Mouse (Mus musculus): Measurements from ENCODE around the gene Sirt3. TPM values are rescaled to one million over a fixed set of nuclear protein-coding genes. Genes with fewer than 3 reads are reported as not detected.

The Sirt3 gene
- polyA plus RNA-seq, 1 experiment: 20.4 TPM

GRCm38 (mm10) chr7:140877364-140877763, 4.7 kb downstream of the Sirt3 start:
- Histone ChIP-seq H3K4me1 (ENCODE audit: control insufficient read depth, insufficient read depth, insufficient read length, low read length) (no peaks in the 10 kb centered on the region; the same call in 1 of the 2 replicates), H3K27me3 (ENCODE audit: control insufficient read depth, insufficient read depth, low read length) (no peaks in the 10 kb centered on the region), H3K4me3 (ENCODE audit: low read depth, low read length) (no peak overlapping the region), H3K27ac (ENCODE audit: insufficient read depth, low read depth, low read length) (no peak overlapping the region), H3K36me3 (ENCODE audit: control insufficient read depth, insufficient read depth, low read length) (peaks cover 20% of the 10 kb centered on the region)
- 83% methylated on average over 6 of the region's 6 CpGs for WGBS
- no peak for TF ChIP-seq CTCF (IDR thresholded peaks at IDR 0.05; ENCODE audit: extremely low read depth, insufficient read length, insufficient replicate concordance, low read depth, low read length)
- TF ChIP-seq POLR2A (IDR thresholded peaks at IDR 0.05; ENCODE audit: low read depth, low read length): no peak

GRCm38 (mm10) chr7:140874224-140874623, 7.9 kb downstream of the Sirt3 start:
- no peaks in the 10 kb centered on the region; the same call in 1 of the 2 replicates for H3K4me1 ChIP-seq (ENCODE audit: control insufficient read depth, insufficient read depth, insufficient read length, low read length)
- peaks cover 30% of the 10 kb centered on the region for H3K36me3 ChIP-seq (ENCODE audit: control insufficient read depth, insufficient read depth, low read length)
- no peak overlapping the region for H3K27ac ChIP-seq (ENCODE audit: insufficient read depth, low read depth, low read length)
- WGBS: 79% methylated on average over 4 of the region's 4 CpGs
- TF ChIP-seq POLR2A (IDR thresholded peaks at IDR 0.05; ENCODE audit: low read depth, low read length) (no peak), CTCF (IDR thresholded peaks at IDR 0.05; ENCODE audit: extremely low read depth, insufficient read length, insufficient replicate concordance, low read depth, low read length) (no peak)
- no peaks in the 10 kb centered on the region for H3K27me3 ChIP-seq (ENCODE audit: control insufficient read depth, insufficient read depth, low read length)
- H3K4me3 ChIP-seq (ENCODE audit: low read depth, low read length): no peak overlapping the region

GRCm38 (mm10) chr7:140864761-140865160, 17.3 kb downstream of the Sirt3 start:
- WGBS: 92% methylated on average over 12 of the region's 12 CpGs
- H3K4me1 ChIP-seq (ENCODE audit: control insufficient read depth, insufficient read depth, insufficient read length, low read length): no peaks in the 10 kb centered on the region
- H3K27me3 ChIP-seq (ENCODE audit: control insufficient read depth, insufficient read depth, low read length): no peaks in the 10 kb centered on the region
- no peak overlapping the region for H3K4me3 ChIP-seq (ENCODE audit: low read depth, low read length)
- TF ChIP-seq POLR2A (IDR thresholded peaks at IDR 0.05; ENCODE audit: low read depth, low read length) (no peak), CTCF (IDR thresholded peaks at IDR 0.05; ENCODE audit: extremely low read depth, insufficient read length, insufficient replicate concordance, low read depth, low read length) (no peak)
- no peak overlapping the region for H3K27ac ChIP-seq (ENCODE audit: insufficient read depth, low read depth, low read length)
- peaks cover 51% of the 10 kb centered on the region for H3K36me3 ChIP-seq (ENCODE audit: control insufficient read depth, insufficient read depth, low read length)

- no peak overlapping the region for H3K27ac ChIP-seq (ENCODE audit: insufficient read depth, low read depth, low read length)
- no peak overlapping the region for H3K4me3 ChIP-seq (ENCODE audit: low read depth, low read length)
- no peaks in the 10 kb centered on the region for H3K27me3 ChIP-seq (ENCODE audit: control insufficient read depth, insufficient read depth, low read length)
- H3K36me3 ChIP-seq (ENCODE audit: control insufficient read depth, insufficient read depth, low read length): peaks cover 53% of the 10 kb centered on the region
- TF ChIP-seq POLR2A (IDR thresholded peaks at IDR 0.05; ENCODE audit: low read depth, low read length) (no peak), CTCF (IDR thresholded peaks at IDR 0.05; ENCODE audit: extremely low read depth, insufficient read length, insufficient replicate concordance, low read depth, low read length) (no peak)
- WGBS: 87% methylated on average over 5 of the region's 5 CpGs
- H3K4me1 ChIP-seq (ENCODE audit: control insufficient read depth, insufficient read depth, insufficient read length, low read length): peaks cover 10% of the 10 kb centered on the region
These were observed 21.4 kb downstream of the Sirt3 start for GRCm38 (mm10) chr7:140860728-140861127.

GRCm38 (mm10) chr7:140859997-140860396, 22.1 kb downstream of the Sirt3 start:
- TF ChIP-seq CTCF (IDR thresholded peaks at IDR 0.05; ENCODE audit: extremely low read depth, insufficient read length, insufficient replicate concordance, low read depth, low read length) (no peak), POLR2A (IDR thresholded peaks at IDR 0.05; ENCODE audit: low read depth, low read length) (no peak)
- Histone ChIP-seq H3K4me1 (ENCODE audit: control insufficient read depth, insufficient read depth, insufficient read length, low read length) (peaks cover 13% of the 10 kb centered on the region), H3K36me3 (ENCODE audit: control insufficient read depth, insufficient read depth, low read length) (peaks cover 53% of the 10 kb centered on the region), H3K27ac (ENCODE audit: insufficient read depth, low read depth, low read length) (no peak overlapping the region), H3K27me3 (ENCODE audit: control insufficient read depth, insufficient read depth, low read length) (no peaks in the 10 kb centered on the region), H3K4me3 (ENCODE audit: low read depth, low read length) (no peak overlapping the region)
- 81% methylated on average over 6 of the region's 6 CpGs for WGBS

- no peak for TF ChIP-seq POLR2A (IDR thresholded peaks at IDR 0.05; ENCODE audit: low read depth, low read length)
- TF ChIP-seq CTCF (IDR thresholded peaks at IDR 0.05; ENCODE audit: extremely low read depth, insufficient read length, insufficient replicate concordance, low read depth, low read length): no peak
- Histone ChIP-seq H3K27ac (ENCODE audit: insufficient read depth, low read depth, low read length) (no peak overlapping the region), H3K27me3 (ENCODE audit: control insufficient read depth, insufficient read depth, low read length) (no peaks in the 10 kb centered on the region), H3K36me3 (ENCODE audit: control insufficient read depth, insufficient read depth, low read length) (peaks cover 56% of the 10 kb centered on the region), H3K4me3 (ENCODE audit: low read depth, low read length) (peak overlapping the region; percentile 82), H3K4me1 (ENCODE audit: control insufficient read depth, insufficient read depth, insufficient read length, low read length) (peaks cover 13% of the 10 kb centered on the region)
- WGBS: 93% methylated on average over 8 of the region's 8 CpGs
These were observed 23.4 kb downstream of the Sirt3 start for GRCm38 (mm10) chr7:140858746-140859145.

- H3K27ac ChIP-seq (ENCODE audit: insufficient read depth, low read depth, low read length): peak within 1 kb of the TSS; percentile 90
- TF ChIP-seq CTCF (IDR thresholded peaks at IDR 0.05; ENCODE audit: extremely low read depth, insufficient read length, insufficient replicate concordance, low read depth, low read length): no peak
- no peak for TF ChIP-seq POLR2A (IDR thresholded peaks at IDR 0.05; ENCODE audit: low read depth, low read length)
- no peaks in the 10 kb centered on the region for H3K27me3 ChIP-seq (ENCODE audit: control insufficient read depth, insufficient read depth, low read length)
- peaks cover 13% of the 10 kb centered on the region for H3K4me1 ChIP-seq (ENCODE audit: control insufficient read depth, insufficient read depth, insufficient read length, low read length)
- H3K36me3 ChIP-seq (ENCODE audit: control insufficient read depth, insufficient read depth, low read length): peaks cover 56% of the 10 kb centered on the region
- 20% methylated on average over 40 of the region's 40 CpGs for WGBS
- H3K4me3 ChIP-seq (ENCODE audit: low read depth, low read length): peak within 1 kb of the TSS; percentile 82
These were observed 24.3 kb downstream of the Sirt3 start, which contains the start of gene Bet1l for GRCm38 (mm10) chr7:140857550-140858505. TSS of gene Bet1l (minus strand) at chr7:140857577.

Measured in small intestine, adult 2 months (tissue).